Mouse (Mus musculus): Measurements from ENCODE around the gene Kctd19.

The Kctd19 gene

DNA sequence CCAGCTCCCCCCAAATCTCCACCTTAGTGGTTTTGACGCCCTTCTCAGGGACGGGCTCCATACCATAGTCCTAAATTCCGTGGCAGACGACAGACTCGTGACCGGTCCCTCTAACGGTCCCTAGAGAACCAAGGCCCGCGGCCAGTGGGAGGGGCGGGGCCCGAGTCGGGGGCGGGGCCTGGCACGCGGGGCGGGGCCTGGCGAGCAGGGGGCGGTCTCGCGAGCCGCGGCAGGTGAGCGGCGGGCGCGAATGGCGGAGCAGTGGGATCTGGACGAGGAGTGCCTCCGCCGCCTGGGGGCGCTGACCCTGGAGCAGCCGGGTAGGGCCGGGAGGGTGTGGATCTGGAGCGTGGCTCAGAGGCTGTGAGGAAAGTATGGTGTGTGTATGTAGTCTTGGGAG, at the start of gene Kctd19, which contains the start of gene Lrrc36:
Gene Kctd19, minus strand, starts transcription at position 112 of the 400 bp plus-strand sequence.
Gene Lrrc36, plus strand, starts transcription at position 181 of the 400 bp plus-strand sequence.
- CTCF ChIA-PET, result no interaction called here

DNA sequence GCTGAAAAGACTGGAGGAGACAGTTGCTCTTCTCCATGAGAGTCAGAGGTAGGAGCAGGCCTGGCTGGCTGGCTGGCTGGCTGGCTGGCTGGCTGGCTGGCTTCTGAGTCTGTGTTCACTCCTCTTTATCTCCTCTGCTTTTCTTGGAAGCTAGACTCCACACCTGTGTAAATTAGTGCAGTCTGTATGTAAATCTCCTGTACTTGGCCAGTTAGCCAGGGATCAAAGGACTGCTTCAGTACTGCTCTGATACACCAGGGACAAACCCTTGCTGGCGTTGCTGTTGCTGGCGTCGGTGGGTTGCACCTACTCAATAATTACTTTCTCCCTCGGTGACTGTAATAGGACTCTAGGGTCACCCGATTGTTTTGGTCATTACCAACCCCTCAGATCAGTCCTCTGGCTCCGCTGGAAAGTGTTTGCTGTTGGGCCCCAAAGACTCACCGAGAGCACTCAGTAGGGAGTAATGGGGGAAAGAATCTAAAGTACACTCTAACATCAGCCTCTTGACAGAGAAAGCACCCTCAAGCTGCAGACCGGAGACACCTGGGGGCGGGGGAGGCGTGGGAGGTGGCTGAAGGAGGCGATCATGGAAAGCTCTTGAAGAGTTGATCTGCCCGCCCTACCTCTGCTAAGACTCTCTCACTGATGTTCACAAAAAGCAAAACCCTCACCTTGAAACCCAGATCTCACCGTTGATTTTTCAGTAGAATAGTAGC, 47.9 kb upstream of the Kctd19 start:
- CTCF ChIA-PET, result no interaction called here

DNA sequence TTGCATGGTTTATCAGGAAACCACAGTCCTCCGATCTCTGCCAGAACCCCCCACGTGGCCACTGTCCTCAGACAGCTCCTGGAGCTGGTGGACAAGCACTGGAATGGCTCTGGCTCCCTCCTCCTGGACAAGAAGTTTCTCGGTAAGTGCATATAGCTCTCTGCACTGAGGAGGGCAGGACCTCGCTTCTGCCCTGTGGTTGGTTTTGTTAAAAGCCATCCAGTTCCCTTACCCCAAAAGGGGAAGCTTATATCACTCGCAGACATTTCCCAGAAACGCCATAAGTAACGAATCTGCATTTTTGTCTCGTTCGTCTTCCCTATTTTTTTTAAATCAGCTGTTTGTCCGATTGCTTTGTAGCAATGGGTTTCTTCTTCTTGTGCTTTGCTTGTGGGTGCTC, 41.9 kb upstream of the Kctd19 start:
- CTCF ChIA-PET, result no interaction called here

DNA sequence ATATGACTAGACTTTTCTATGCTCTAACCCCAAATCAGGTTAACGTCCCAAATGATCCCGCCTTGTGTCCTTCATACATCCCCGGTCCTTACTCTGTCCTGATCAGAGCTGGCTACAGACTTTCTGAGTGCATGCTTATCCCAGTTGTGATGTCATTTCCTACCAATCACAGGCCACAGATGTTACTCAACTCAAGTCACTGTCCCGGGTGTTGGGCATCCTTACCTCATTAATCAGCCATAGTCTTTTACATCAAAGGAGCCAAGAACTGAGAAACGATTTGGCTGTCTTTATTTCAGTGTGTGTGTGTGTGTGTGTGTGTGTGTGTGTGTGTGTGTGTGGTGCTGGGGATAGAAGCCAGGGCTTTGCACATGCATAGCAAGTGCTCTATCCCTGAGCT, 40.8 kb upstream of the Kctd19 start:
- CTCF ChIA-PET, result no interaction called here

DNA sequence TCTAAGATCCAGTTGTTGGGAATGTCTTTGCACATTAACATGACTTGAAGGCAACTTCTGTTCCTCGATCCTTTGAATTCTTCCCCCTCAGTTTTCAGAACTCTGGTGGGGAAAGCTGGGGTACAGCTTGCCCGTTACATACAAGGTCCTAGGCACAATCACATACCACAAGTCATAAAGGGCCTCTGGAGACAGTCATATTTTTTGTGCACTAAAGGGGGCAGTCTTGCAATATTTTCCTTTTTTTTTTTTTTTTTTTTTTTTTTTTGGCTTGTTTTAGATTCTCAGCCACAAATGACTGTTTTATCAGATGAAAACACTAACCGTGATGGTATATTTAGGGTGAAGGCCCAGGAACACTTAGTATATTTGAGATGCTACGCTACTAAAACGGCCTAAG, 40.0 kb upstream of the Kctd19 start:
- CTCF ChIA-PET, result no interaction called here

DNA sequence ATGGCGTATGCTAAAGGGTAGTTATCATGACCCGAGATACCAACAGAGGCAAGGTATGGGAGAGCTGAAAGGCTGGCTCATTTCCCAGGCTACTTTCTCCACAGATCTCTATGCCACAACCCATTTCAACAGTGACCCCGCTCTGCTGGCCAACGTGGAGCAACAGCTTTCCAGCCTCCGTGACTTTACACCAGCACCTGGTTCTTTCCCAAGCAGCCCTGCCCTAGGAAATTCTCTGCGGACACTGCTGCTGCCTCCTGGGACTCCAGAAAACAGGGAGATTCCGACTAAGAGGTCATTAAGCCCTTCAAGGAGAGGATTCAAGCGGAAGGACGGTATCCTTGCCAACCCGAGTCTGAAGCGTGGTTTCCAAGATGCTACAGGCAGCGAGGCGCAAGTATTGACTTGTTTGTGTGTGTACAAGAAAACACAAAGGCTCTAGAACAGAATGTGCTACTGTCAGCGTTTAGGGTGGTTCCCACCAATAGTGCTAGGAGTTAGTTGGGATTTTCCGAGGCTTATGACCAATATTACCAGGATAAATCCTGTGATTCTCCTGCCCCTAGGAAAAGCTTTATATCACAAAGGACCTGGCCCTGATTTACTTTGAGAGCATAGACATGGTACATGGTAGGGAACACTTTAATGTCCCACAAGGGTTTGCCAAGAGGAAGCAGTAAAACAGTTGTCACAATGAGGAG, 38.8 kb upstream of the Kctd19 start:
- CTCF ChIA-PET, result no interaction called here

DNA sequence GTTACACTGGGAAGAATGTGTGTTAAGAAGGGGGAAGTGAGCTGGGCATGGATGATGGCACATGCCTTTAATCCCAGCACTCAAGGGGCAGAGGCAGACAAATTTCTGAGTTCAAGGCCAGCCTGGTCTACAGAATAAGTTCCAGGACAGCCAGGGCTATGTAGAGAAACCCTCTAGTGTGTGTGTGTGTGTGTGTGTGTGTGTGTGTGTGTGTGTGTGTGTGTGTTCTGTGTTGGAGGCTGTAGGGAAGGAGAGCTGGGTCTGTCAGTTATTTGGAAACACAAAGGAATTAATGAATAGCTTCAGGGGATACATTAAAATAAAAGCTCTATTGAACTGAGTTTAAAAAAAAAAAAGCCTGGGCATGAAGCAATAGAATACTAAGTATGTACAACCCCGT, 37.7 kb upstream of the Kctd19 start:
- CTCF ChIA-PET, result no interaction called here

DNA sequence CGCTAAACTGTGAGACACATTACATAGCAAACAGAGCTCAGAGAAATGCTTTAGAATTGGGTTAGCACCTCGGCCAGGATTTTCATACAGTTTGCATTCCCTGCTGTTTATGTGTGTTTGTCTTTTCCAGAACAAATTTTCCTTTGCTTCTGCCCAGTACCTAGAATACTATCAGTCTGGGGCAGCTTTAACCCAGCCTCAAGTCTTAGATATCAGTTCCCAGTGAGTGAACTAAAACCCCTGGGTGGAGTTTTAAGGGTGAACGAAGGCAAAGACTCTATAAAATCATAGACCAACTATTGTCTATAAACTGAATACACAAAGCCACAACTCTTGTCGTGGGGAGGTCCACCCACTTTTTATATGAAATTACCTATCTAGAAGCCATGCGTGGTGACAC, 35.3 kb upstream of the Kctd19 start:
- CTCF ChIA-PET, result interaction anchor here (0.6 kb wide), 1 partner anchor 1893 kb away, joined by 3 read pairs; no protein-coding TSS in a partner anchor

DNA sequence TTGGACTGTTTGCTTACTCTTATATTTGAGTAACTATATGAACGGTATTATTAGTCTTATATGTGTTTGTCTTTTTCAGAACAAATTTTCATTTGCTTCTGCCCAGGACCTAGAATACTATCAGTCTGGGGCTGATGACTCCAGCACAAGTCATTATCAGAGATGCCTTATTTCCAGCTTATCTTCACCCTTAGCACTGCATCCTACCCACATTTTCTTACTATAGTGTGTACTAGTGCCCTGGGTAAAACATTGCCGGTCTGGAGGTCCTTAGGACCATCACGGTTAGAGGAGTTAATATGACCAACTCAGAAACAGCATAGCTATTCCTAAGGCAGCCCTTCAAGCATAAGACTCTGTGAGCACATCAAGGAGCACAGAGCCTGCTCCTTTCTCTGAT, 34.9 kb upstream of the Kctd19 start:
- CTCF ChIA-PET, result interaction anchor here (0.6 kb wide), 2 partner anchors 24 to 1893 kb away, joined by 3 read pairs; no protein-coding TSS in a partner anchor

DNA sequence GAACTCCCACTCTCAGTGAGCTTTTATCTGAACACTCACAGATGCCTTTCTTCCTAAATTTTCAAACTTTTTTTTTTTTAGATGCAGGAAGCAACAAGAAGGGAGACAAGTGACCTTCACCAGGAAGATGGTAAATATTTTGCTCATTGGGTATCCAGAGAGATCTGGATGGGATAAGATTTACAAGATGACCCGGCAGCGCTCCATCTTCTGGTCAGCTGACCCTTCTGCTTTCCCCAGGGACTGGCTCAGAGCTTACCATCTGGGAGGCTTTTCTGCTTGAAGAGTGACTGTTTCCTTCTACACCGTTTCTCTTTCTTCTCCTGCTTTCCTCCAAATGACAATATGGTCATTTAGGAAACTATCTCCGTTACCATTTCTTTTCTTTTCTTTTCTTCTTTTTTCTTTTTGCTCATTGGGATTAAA, 32.8 kb upstream of the Kctd19 start:
- CTCF ChIA-PET, result no interaction called here

DNA sequence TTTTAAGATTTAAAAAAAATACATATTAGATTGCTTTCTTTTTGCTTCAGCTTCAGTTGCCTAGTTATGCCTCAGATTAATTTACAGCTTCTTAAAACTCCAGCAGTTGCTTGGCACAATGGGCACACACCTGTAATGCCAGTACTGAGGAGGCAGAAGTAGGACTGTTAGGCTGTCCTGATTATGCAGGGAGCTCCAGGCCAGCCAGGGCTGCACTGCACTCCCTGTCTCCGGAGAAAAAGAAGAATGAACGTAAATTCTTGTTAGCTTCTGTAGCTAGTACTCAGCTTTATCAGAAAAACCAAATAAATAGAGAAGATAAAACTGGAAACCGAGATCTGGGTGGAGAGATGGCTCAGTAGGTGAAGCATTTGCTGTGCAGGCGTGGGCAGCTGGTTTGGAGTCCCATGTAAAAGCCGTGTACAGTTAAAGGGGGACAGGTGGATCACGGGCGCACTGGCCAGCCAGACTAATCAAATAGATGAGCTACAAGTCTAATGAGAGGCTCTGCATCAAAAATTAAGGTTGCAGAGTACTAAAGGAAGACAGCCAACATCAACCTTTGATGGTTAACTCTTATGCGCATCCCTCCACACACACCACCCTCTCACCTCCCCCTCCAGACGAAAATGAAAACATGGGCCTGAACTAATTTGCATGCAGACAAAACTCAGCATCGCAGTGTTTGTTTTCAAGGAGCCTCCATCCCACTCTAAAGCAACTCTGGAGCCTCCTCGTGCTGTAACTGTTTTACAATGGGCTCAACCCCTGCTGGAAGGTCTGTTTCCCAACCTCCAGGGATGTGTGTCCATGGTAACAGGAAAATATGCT, 32.2 kb upstream of the Kctd19 start:
- CTCF ChIA-PET, result no interaction called here

DNA sequence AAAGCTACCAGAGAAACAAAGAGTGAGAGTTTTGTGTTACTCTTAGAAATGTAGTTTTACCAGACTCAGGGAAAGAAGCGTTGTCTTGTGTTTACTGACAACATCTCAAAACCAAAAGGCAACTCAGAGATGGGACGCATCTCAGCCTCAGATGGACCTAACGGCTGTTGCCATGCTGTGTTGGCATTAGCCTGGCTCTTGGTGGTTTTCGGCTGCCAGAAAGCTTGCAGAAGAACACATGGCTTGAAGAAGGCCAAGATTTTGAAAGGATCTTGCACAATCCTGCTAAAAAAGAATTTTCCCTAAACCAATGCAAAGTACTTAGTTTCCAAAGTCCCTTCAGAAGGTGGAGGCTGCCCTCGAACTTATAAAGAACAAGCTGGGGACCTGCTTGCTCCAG, 29.4 kb upstream of the Kctd19 start:
- CTCF ChIA-PET, result no interaction called here

DNA sequence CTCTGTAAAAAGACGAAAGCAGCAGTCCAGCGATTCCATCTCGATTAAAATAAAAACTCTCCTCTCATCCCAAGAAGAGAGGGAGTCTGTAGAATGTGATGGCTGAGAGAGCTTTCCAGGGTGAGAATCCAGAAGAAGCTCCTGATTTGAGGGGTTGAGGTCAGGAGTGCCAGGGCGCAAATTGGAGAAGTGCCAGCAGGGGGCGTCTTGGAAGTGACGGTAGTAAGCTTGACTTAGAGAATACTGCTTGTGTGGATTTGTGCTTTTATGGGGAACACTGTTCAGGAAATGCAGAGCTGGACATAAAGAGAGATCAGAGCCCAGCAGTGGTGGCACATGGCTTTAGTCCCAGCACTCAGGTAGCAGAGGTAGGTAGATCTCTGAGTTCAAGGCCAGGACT, 28.1 kb upstream of the Kctd19 start:
- CTCF ChIA-PET, result no interaction called here

DNA sequence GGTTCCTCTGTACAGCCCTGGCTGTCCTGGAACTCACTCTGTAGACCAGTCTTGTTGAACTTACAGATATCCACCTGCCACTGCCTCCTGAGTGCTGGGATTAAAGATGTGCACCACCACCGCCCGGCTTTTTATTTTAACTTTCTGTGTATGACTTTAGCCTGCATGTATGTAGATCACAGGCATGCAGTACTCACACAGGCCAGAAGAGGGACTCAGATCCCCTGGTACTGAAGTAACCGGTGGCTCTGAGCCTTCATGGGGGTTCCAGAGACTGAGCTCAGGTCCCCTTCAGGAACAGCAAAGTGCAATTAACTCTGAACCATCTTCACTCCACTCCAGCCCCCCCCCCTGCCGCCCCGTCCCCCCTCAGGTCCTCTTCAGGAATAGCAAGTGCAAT, 25.6 kb upstream of the Kctd19 start:
- CTCF ChIA-PET, result no interaction called here

DNA sequence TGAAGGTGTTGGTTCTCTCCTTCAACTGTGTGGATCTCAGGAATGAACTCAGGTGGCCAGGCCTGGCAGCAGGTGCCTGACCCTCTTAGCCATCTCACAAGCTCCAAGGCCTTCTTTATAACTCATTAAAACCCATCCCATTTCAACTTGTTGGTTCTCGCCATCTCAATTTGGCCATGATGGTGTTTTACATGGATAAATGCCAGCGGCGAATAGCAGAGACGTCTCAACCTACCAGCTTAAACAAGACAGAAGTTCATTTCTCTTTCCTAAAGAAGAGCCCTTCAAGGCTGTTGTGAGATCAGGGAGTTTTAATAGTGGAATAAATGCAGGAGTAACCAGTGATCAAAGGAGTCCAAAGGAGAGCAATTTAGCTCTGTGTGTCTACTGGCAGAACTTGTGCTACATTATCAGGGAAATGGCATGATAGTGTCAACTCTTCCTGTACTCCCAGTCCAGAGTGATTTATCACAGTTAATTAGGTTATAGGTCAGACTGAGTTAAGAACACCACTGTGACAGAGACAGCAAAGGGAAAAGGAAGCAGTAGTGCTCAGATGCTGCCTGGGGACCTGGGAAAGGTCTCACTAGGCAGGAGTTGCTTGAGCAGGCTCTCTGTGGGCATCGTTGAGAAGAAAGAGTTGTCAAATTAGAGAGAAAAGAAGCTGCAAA, 23.9 kb upstream of the Kctd19 start:
- CTCF ChIA-PET, result no interaction called here

DNA sequence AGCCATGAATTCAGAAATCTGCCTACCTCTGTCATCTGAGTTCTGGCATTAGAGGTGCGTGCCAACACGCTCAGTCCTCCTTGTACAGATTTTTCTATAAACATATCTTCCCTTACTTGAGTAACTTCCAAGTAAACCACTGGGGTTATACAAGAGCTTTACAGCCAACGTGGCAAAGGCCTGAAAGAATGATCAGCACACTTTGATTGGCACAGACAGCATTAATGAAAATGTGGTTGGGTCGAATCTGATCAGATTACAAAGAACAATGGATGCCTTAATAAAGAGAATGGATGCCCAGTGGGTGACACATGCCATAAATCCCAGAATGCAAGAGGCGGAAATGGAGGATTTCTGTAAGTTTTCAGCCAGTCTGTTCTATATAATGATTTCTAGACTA, 22.9 kb upstream of the Kctd19 start:
- CTCF ChIA-PET, result no interaction called here

DNA sequence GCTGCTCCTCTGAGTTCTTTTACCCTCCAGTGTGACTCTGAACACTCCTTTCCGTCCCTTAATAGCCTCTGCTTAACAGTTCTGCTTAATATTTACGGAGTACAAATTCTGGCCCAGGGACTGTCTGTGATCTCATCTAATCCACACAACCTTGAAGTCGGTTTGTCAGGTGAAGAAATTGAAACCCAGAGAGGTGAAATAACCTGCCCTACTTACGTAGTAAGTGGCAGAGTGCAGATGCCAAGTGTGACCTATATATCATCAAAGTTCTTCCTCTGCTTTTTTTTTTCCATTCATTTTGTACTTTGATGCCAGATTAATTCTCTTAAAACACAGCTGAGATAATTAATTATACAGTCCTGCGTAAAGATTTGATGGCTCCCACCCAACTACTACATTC, 20.8 kb upstream of the Kctd19 start:
- CTCF ChIA-PET, result no interaction called here

DNA sequence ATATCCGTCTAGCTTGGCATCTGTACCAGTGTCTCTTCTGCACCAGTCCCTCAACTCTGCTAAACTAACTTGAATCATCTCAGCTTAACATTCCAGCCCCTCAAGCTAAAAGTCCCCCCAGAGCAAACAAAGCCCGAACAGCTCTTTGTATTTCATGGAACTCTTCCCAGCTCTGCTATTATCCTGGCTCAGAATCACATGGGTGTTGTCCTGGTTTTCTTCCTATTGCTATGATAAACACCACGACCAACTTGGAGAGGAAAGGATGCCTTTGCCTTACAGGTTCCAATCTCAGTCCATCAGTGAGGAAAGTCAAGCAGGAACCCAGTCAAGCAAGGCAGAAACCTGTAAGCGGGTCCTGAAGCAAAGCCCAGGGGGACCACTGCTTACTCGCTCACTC, 20.2 kb upstream of the Kctd19 start:
- CTCF ChIA-PET, result no interaction called here

DNA sequence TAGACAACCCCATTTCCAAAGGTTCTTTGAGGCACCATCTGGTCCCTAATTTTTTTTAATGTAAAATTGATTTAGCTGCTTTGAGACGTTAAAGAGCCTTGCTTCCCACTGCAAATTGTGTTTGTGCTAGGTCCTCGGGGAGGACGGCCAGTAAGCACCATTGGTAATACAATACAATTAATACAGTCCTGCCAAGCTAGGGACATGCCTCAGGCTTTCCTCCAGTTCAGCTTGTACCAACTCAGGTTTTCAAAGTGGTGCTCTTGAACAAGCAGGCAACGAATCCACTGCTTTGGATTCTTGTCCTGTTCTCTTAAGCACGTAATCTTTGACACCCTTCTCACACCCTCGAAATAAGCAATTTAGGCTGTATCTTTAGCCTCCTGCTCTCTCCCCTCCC, 19.7 kb upstream of the Kctd19 start:
- CTCF ChIA-PET, result no interaction called here

DNA sequence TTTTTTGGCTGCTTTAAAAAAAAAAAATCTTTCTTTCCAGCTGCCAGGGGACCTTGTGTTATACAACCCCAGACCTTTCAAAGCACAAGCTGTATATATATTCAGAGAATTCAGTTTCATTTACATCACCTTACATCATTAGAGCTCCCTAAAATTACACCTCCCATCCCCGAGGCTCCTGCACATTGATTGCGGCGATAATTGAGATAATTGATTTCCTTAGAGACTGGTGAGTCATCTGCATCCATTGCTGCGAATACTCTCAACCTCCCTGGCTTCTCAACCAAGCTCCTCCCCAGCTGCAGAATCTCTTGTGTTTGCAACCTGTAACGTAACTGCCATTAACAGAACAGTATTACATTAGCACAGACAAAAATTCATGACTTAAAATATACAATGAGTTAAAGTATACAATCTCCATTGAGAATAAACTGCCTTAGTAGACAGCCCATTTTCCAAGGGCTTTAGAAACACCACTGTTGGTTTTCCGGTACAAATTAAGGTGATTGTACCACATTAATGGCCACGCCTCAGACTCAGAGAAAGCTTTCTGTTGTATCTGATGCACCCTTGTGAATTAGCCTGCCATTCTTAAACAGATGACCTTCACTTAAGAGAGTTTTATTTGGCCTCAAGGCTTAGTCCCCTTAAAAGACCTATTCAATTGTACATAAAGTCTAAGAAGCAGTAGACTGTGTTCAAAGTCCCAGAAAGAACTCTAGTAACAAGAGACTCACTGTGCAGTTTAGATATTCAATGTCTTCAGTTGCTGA, 18.6 kb upstream of the Kctd19 start:
- CTCF ChIA-PET, result no interaction called here

DNA sequence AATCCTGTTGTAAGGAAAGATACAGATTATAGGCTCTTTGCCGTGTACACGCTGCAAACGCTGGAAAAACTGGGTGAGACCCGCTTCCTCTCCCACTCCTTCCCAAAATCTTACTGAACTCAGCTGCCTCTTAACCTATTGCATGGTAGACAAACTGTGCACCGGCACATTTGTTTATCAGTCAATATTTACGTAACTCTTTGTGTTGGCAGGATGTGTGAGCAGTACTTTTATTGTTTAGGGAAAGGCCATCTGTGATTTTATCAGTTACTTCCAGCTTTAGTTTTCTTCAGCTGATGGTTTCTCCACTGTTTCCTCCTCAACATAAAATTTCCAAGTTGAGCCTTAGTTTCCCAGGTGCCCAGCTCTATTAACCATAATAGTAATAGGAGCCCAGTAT, 13.6 kb upstream of the Kctd19 start:
- CTCF ChIA-PET, result no interaction called here

DNA sequence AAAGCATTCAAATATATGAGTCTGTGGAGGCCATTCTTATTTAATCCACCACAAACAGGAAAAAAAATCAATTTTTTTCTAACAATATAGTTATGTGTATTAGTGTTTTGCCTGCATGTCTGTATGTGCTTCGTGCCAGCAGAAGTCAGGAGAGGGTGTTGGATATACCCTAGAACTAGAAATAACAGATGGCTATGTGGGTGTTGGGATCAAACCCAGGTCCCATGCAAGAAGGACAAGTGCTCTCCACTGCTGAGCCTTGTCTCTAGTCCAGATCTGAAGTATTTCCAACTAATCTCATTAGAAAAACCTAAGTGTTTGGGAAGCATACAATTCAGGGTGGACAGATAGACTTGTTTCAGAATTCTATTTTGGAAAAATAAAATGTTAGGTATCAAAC, 8.7 kb upstream of the Kctd19 start:
- CTCF ChIA-PET, result no interaction called here

All from spleen, embryonic (tissue).